Mouse (Mus musculus): ENCODE data around the gene Slc25a45. TPM values are rescaled to one million over a fixed set of nuclear protein-coding genes. Genes with fewer than 3 reads are reported as not detected.

The Slc25a45 gene
- total RNA-seq (2023) = 27.0 TPM

GRCm38 (mm10) chr19:5877618-5878361 is at the start of gene Slc25a45:
TSS of gene Slc25a45 (plus strand) at chr19:5877808.

GRCm38 (mm10) chr19:5874969-5875480 is 2.6 kb upstream of the Slc25a45 start, which contains the start of gene Frmd8:
TSS of gene Frmd8 (minus strand) at chr19:5875274.

GRCm38 (mm10) chr19:5894002-5894678 is 16.5 kb downstream of the Slc25a45 start, which contains the start of gene Tigd3:
TSS of gene Tigd3 (minus strand) at chr19:5894149.

GRCm38 (mm10) chr19:5913007-5913719 is 35.6 kb downstream of the Slc25a45 start, which contains the start of gene Dpf2:
TSS of gene Dpf2 (minus strand) at chr19:5913010.

GRCm38 (mm10) chr19:5924713-5925093 is 47.1 kb downstream of the Slc25a45 start, which contains the start of gene Cdc42ep2:
TSS of gene Cdc42ep2 (minus strand) at chr19:5924816.

Other genes starting within 250 kb of the Slc25a45 start
- gene Rela, start 240.3 kb upstream of the Slc25a45 start, total RNA-seq (2023) = 151 TPM
- gene Sipa1, start 214.1 kb upstream of the Slc25a45 start, total RNA-seq (2023) = 171 TPM
- gene Map3k11, start 189.1 kb upstream of the Slc25a45 start, total RNA-seq (2023) = 50.6 TPM
- gene Pcnx3, start 188.9 kb upstream of the Slc25a45 start, total RNA-seq (2023) = 181 TPM
- not detected for gene Kcnk7, start 173.4 kb upstream of the Slc25a45 start, total RNA-seq (2023)
- 30.5 TPM for gene Ehbp1l1, start 151.5 kb upstream of the Slc25a45 start, total RNA-seq (2023)
- gene Fam89b, start 148.2 kb upstream of the Slc25a45 start, total RNA-seq (2023) = 18.5 TPM
- not detected for gene Ltbp3, start 136.9 kb upstream of the Slc25a45 start, total RNA-seq (2023)
- 74.2 TPM for gene Scyl1, start 106.4 kb upstream of the Slc25a45 start, total RNA-seq (2023)
- 127 TPM for gene Frmd8, start 2.5 kb upstream of the Slc25a45 start, total RNA-seq (2023)
- 2.3 TPM for gene Tigd3, start 16.3 kb downstream of the Slc25a45 start, total RNA-seq (2023)
- 116 TPM for gene Dpf2, start 35.2 kb downstream of the Slc25a45 start, total RNA-seq (2023)
- 0.59 TPM for gene Cdc42ep2, start 47.0 kb downstream of the Slc25a45 start, total RNA-seq (2023)
- gene Pola2, start 86.4 kb downstream of the Slc25a45 start, total RNA-seq (2023) = 53.3 TPM
- gene Slc22a20, start 108.3 kb downstream of the Slc25a45 start, total RNA-seq (2023) = not detected
- gene Capn1, start 138.1 kb downstream of the Slc25a45 start, total RNA-seq (2023) = 109 TPM
- gene Syvn1, start 168.8 kb downstream of the Slc25a45 start, total RNA-seq (2023) = 59.7 TPM
- gene Mrpl49, start 180.0 kb downstream of the Slc25a45 start, total RNA-seq (2023) = 18.5 TPM
- 3,209 TPM for gene Fau, start 180.0 kb downstream of the Slc25a45 start, total RNA-seq (2023)
- gene Znhit2, start 183.4 kb downstream of the Slc25a45 start, total RNA-seq (2023) = 10.9 TPM
- gene Tm7sf2, start 190.6 kb downstream of the Slc25a45 start, total RNA-seq (2023) = 17.4 TPM
- 112 TPM for gene Vps51, start 199.4 kb downstream of the Slc25a45 start, total RNA-seq (2023)
- gene Tmem262, start 202.2 kb downstream of the Slc25a45 start, total RNA-seq (2023) = not detected
- not detected for gene Gm28374, start 204.4 kb downstream of the Slc25a45 start, total RNA-seq (2023)
- gene Zfpl1, start 207.1 kb downstream of the Slc25a45 start, total RNA-seq (2023) = 58.2 TPM
- gene Cdca5, start 207.2 kb downstream of the Slc25a45 start, total RNA-seq (2023) = 0.91 TPM
- not detected for gene AC131692.1, start 216.6 kb downstream of the Slc25a45 start, total RNA-seq (2023)
- gene Naaladl1, start 228.0 kb downstream of the Slc25a45 start, total RNA-seq (2023) = not detected
- gene Sac3d1, start 240.8 kb downstream of the Slc25a45 start, total RNA-seq (2023) = 5.0 TPM